Mouse (Mus musculus): Measurements from ENCODE around the gene Olfr828. TPM values are rescaled to one million over a fixed set of nuclear protein-coding genes. Genes with fewer than 3 reads are reported as not detected.

The Olfr828 gene
- not detected for total RNA-seq (2021)
- long read RNA-seq, experiment 1 = 0 reads
- long read RNA-seq, experiment 2 = 0 reads

- DNase-seq (ENCODE audit: low spot score in 2 of 2) = no peak
These were observed at the start of gene Olfr828 for GRCm38 (mm10) chr9:18819426-18819825. Gene Olfr828 (minus strand): TSS chr9:18819526.

GRCm38 (mm10) chr9:18854633-18855032, 35.3 kb upstream of the Olfr828 start, which contains the start of gene Olfr829:
Gene Olfr829 (plus strand): TSS chr9:18854933.
- no peak for DNase-seq (ENCODE audit: low spot score in 2 of 2)

- no peak for DNase-seq (ENCODE audit: low spot score in 2 of 2)
These were observed 34.0 kb downstream of the Olfr828 start for GRCm38 (mm10) chr9:18785316-18785715.

GRCm38 (mm10) chr9:18779476-18779875, 39.9 kb downstream of the Olfr828 start:
- DNase-seq (ENCODE audit: low spot score in 2 of 2) = peak; percentile 27 to 42

- DNase-seq (ENCODE audit: low spot score in 2 of 2) = no peak
These were observed 40.3 kb downstream of the Olfr828 start for GRCm38 (mm10) chr9:18778981-18779380.

Other genes starting within 250 kb of the Olfr828 start
- not detected for gene Muc16, start 145.0 kb downstream of the Olfr828 start, total RNA-seq (2021)
- not detected for gene Olfr24, start 55.5 kb downstream of the Olfr828 start, total RNA-seq (2021)
- not detected for gene Olfr829, start 35.4 kb upstream of the Olfr828 start, total RNA-seq (2021)
- gene Olfr830, start 55.2 kb upstream of the Olfr828 start, total RNA-seq (2021) = not detected
- gene Olfr832, start 117.6 kb upstream of the Olfr828 start, total RNA-seq (2021) = not detected
- gene Olfr834, start 168.5 kb upstream of the Olfr828 start, total RNA-seq (2021) = not detected
- gene Olfr835, start 213.2 kb upstream of the Olfr828 start, total RNA-seq (2021) = not detected